Mouse (Mus musculus) embryonic fibroblast, embryonic 13.5 days (primary cell): ENCODE measurements around the gene Tepp. TPM values are rescaled to one million over a fixed set of nuclear protein-coding genes. Genes with fewer than 3 reads are reported as not detected.

ENCODE experiments used
- H3K27ac ChIP-seq: 2 replicates; pipeline ENCODE4 v1.5.1; 2012; ENCODE audit warnings: low read length, control low read depth, inconsistent platforms; ENCODE audit not compliant: insufficient read depth
- H3K4me1 ChIP-seq: 2 replicates; pipeline ENCODE4 v1.6.1; 2011; ENCODE audit warnings: low read length; ENCODE audit not compliant: control insufficient read depth, insufficient read depth
- H3K4me3 ChIP-seq: 2 replicates; pipeline ENCODE4 v1.5.1; 2011; ENCODE audit warnings: mild to moderate bottlenecking, control low read depth, low read length; ENCODE audit not compliant: insufficient read depth
- CTCF ChIP-seq: IDR thresholded peaks from 2 replicates; pipeline ENCODE4 v1.5.1; 2011; ENCODE audit warnings: mild to moderate bottlenecking, control low read depth, low read length, moderate library complexity, borderline replicate concordance; ENCODE audit not compliant: insufficient read depth
- POLR2A ChIP-seq: IDR thresholded peaks from 2 replicates; pipeline ENCODE4 v1.6.1; 2011; ENCODE audit warnings: low read depth, mild to moderate bottlenecking, control low read depth, low read length, moderate library complexity
- polyA plus RNA-seq: library from polyadenylated mRNA; stranded (reverse); fragments of >200 nt; gene quantifications from 2 replicates; pipeline ENCODE4 v1.2.4, GENCODE M21; 2011; ENCODE audit warnings: low read depth; ENCODE audit not compliant: missing spikeins, insufficient read length

Tepp gene
- polyA plus RNA-seq = not detected in 2 replicates

DNA sequence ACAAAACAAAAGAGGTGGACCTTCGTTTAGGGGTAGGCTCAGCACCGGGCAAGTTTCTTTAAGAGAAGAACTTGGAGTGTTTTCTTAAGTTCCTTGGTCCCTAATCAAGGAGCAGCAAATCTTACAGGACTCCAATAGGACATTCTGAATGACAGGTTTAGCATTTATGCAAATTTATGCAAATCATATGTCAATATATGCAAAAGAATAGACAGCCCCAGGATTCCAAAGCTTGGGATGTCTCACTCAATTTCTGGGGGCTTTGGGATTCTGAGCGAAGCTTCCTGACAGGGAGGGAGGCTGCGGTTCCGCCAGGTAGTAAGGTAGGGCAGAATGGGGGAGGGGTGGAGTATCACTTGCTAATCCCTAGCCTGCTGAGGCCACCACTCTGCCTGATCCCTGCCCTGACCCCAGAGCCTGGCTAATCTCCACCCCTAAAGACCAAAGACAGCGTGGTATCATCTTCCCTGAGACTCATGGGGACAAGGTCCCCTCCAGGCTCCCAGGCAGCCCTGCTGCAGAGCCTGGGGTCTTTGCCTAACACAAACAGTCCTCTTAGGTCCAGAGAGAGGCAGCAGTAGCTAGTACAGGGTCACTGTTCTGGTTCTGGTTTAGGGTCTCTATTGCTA lies at the start of gene Tepp:
Gene Tepp (plus strand): TSS at position 225 of the 629 bp plus-strand sequence.
- Histone ChIP-seq H3K27ac (no peak within 1 kb of the TSS), H3K4me1 (no peaks in the 10 kb centered on the region), H3K4me3 (no peak within 1 kb of the TSS)
- no peak for TF ChIP-seq CTCF

GRCm38 (mm10) chr8:95262181-95262580 lies 48.2 kb upstream of the Tepp start:
- TF ChIP-seq CTCF (no peak), POLR2A (no peak)

DNA sequence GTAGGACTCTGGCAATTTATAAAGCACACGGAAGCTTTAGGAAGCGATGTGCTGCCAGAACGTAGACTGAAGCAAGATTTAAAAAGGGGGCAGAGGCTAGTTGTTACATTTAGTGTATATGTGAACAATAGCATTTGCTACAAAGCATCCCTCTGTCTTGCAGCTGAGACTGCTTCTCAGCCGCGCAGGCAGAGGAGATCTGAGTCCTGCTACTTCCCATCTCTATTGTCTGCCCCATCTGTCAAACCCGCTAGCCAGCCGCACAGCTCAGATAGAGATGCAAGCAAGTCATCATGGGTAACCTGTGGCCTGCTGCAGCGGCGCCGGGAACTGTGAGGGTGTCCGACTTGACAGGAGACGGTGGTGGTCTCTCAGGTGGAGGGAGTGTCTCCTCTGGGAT lies 39.9 kb upstream of the Tepp start:
- Histone ChIP-seq H3K4me3 (no peak overlapping the region), H3K4me1 (no peaks in the 10 kb centered on the region), H3K27ac (no peak overlapping the region)
- no peak for TF ChIP-seq POLR2A
- no peak for TF ChIP-seq CTCF

More at GRCm38 (mm10) chr8:95262181-95262580, 48.2 kb upstream of the Tepp start:
- H3K27ac ChIP-seq = no peak overlapping the region
- no peaks in the 10 kb centered on the region for H3K4me1 ChIP-seq
- no peak overlapping the region for H3K4me3 ChIP-seq

- Histone ChIP-seq H3K4me3 (no peak overlapping the region), H3K4me1 (no peaks in the 10 kb centered on the region), H3K27ac (no peak overlapping the region)
- no peak for TF ChIP-seq CTCF
These were observed 38.5 kb upstream of the Tepp start for GRCm38 (mm10) chr8:95271841-95272240.

DNA sequence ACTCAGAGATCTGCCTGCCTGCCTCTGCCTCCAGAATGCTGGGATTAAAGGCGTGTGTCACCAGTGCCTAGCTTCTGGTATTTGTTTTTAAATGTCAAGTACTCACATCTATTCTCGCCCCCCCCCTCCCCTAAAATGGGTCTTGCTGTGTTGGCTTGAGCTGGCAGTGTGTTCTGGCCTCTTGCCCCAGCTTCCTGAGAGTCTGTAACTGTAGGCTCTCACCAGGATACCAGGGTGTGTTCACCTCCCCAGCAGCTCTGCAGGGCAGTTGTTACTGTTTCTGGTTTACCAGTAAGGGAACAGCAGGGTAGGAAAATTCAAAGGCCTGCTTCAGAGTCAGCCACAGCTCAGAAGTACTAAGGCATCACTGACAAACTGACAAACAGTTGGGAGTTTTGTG lies 37.5 kb upstream of the Tepp start:
- H3K4me1 ChIP-seq = no peaks in the 10 kb centered on the region
- no peak overlapping the region for H3K4me3 ChIP-seq
- H3K27ac ChIP-seq = no peak overlapping the region
- TF ChIP-seq CTCF (no peak), POLR2A (no peak)

DNA sequence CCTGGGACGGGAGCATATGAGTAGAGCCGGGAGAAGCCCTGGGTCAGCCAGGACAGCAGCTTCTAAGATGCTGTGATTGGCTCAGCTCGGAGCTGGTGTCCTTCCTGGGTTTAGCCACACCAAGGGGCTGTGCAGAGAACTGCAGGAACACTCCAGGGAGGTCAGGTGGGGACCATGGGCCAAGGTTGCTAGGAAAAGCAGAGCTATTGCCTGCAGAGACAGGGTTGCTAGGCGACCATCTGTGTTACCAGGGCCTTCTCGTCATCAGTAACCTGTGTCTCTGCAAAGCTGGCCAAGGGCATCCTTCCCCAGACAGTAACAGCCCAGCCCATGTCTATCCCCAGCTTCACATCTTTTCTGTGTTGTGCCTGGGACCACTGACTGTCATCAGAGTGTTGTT lies 28.9 kb upstream of the Tepp start:
- Histone ChIP-seq H3K4me3 (no peak overlapping the region), H3K4me1 (no peaks in the 10 kb centered on the region), H3K27ac (no peak overlapping the region)
- no peak for TF ChIP-seq POLR2A
- no peak for TF ChIP-seq CTCF

- Histone ChIP-seq H3K4me1 (no peaks in the 10 kb centered on the region), H3K4me3 (no peak overlapping the region), H3K27ac (no peak overlapping the region)
- TF ChIP-seq CTCF = no peak
- no peak for TF ChIP-seq POLR2A
These were observed 21.2 kb upstream of the Tepp start for GRCm38 (mm10) chr8:95289066-95289650.

DNA sequence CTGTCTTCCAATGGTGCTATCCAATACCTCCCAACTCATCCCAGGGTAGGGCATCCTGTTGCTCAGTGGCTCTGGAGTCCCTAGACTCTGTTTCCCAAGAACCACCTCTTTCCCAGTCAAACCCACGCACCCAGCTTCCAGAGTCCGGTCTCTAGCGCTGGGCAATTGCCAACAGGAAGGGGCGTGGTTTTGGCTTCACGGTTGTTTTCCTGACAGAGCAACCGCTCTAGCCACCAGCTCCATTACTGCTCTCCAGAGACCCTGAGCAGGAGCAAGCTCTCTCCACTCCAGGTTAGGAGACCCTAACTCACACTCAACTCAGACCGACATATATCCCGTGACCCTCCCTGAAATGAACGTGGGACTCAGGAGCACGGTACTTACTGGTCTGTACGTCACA lies 17.2 kb upstream of the Tepp start:
- no peaks in the 10 kb centered on the region for H3K4me1 ChIP-seq
- no peak overlapping the region for H3K27ac ChIP-seq
- 0 out of 2 replicates have a peak, but pooled peaks have one; percentile 25 for TF ChIP-seq POLR2A
- no peak for TF ChIP-seq CTCF
- H3K4me3 ChIP-seq = no peak overlapping the region

- H3K27ac ChIP-seq = no peak overlapping the region
These were observed 16.5 kb upstream of the Tepp start for GRCm38 (mm10) chr8:95293891-95294290.

GRCm38 (mm10) chr8:95302410-95302809 lies 8.0 kb upstream of the Tepp start:
- no peak for TF ChIP-seq CTCF
- no peak for TF ChIP-seq POLR2A
- Histone ChIP-seq H3K4me3 (no peak overlapping the region), H3K4me1 (no peaks in the 10 kb centered on the region), H3K27ac (no peak overlapping the region)

More at GRCm38 (mm10) chr8:95293891-95294290, 16.5 kb upstream of the Tepp start:
- Histone ChIP-seq H3K4me3 (no peak overlapping the region), H3K4me1 (no peaks in the 10 kb centered on the region)
- TF ChIP-seq CTCF (no peak), POLR2A (no peak)
